Mouse (Mus musculus): ENCODE data around the gene Hic1.

- no peak for TF ChIP-seq CTCF (IDR thresholded peaks at IDR 0.05; ENCODE audit: low read depth, low read length)
- no peak for TF ChIP-seq POLR2A (IDR thresholded peaks at IDR 0.05; ENCODE audit: borderline replicate concordance, low read depth, low read length)
Measured at GRCm38 (mm10) chr11:75204472-75204871, 35.2 kb upstream of the Hic1 start.
